Mouse (Mus musculus) layer of hippocampus, adult 9-10 months (tissue): ENCODE results near the gene Trhr2.

ENCODE experiments used
- DNase-seq: peaks from one replicate; pipeline ENCODE4 v3.0.0; 2022; ENCODE audit warnings: low spot score

Trhr2 gene

GRCm38 (mm10) chr8:122360696-122361416 is at the start of gene Trhr2:
Trhr2 (minus strand) TSS chr8:122360746.
- no peak for DNase-seq

- no peak for DNase-seq
Observed at GRCm38 (mm10) chr8:122407678-122408077, 47.1 kb upstream of the Trhr2 start.

- no peak for DNase-seq
Observed at GRCm38 (mm10) chr8:122405146-122405805, 44.7 kb upstream of the Trhr2 start.

DNA sequence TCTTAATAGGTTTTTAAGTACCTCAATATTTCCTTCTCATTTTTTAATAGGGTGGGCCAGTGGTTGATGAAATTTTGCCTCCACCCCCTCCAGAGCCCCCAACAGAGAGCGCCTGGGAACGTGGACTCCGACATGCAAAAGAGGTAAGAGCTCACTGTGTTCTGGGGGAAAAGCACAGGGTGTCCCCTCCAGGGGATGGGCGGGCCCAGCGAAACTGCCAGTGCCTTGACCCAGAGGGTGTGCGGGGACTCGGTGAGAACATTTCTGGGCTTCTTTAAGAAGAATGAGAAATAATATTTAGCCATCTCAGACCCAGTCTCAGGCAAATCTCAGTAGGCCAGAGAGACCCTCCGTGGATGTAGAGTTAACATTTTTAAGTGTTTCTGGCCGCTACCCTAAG is 37.6 kb upstream of the Trhr2 start:
- DNase-seq = no peak

- no peak for DNase-seq
Observed at GRCm38 (mm10) chr8:122395291-122395690, 34.7 kb upstream of the Trhr2 start.

GRCm38 (mm10) chr8:122393717-122394116 is 33.2 kb upstream of the Trhr2 start:
- no peak for DNase-seq

DNA sequence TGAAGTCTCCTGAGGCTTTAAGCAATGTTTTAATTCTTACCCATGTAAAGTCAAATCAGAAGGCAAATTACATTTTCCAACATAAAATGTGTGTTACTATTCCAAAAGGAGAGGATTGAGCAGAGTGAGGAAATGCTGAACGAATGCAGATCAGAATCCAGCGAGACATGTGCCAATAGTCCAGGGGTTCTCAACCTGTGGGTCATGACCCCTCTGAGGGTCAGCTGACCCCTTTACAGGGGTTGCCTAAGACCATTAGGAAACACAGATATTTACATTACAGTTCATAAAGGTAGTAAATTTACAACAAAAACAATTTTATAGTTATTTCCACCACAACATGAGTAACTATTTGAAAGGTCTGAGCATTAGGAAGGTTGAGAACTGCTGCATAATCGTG is 30.2 kb upstream of the Trhr2 start:
- DNase-seq = no peak

- no peak for DNase-seq
Observed at GRCm38 (mm10) chr8:122389357-122389756, 28.8 kb upstream of the Trhr2 start.

DNA sequence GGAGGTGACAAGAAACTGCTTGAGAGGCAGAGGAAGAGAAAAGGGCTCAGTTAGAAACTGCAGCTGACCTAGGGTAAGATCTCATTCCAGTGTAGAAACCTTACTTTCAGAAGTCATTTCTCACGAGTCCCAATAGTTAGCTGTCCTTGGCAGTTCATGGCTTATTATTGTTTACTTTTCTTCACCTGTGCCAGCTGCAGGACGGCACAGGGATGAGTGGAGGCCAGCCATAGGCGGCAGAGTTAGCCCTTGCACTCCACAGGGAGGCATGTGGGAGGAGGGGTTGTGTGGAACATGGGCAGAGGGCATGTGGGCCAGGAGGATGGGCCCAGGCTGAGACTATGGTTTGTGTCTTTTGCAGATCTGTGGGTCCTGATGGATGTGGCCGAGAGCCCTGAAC is 22.5 kb upstream of the Trhr2 start:
- no peak for DNase-seq

GRCm38 (mm10) chr8:122376365-122377231 is 16.1 kb upstream of the Trhr2 start, which contains the start of gene Zc3h18:
Zc3h18 (plus strand) TSS chr8:122376609.
- DNase-seq = peak; percentile 94

- DNase-seq = no peak
Observed at GRCm38 (mm10) chr8:122375751-122376364, 15.3 kb upstream of the Trhr2 start.

GRCm38 (mm10) chr8:122375320-122375719 is 14.8 kb upstream of the Trhr2 start:
- no peak for DNase-seq

DNA sequence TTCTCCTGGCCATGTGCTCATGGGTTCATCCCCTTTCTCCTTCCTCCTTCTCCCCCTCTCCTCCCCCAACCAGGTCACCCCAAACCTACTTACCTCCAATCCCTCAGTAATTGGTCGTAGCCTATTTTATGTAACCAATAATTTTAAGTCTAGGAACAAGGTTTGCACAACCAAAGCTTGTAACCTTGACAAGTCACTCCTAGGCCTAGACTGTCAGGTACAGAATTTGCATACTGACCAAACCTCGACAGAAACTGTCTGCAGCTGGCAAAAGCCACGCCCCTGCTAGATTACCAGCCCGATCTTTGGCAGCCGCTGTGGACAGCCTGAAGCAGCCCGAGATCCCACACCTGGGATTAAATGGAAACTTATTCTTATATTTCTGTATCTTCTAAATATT is 11.2 kb upstream of the Trhr2 start:
- no peak for DNase-seq

- no peak for DNase-seq
Observed at GRCm38 (mm10) chr8:122369665-122370064, 9.1 kb upstream of the Trhr2 start.

- no peak for DNase-seq
Observed at GRCm38 (mm10) chr8:122368494-122368893, 7.9 kb upstream of the Trhr2 start.

DNA sequence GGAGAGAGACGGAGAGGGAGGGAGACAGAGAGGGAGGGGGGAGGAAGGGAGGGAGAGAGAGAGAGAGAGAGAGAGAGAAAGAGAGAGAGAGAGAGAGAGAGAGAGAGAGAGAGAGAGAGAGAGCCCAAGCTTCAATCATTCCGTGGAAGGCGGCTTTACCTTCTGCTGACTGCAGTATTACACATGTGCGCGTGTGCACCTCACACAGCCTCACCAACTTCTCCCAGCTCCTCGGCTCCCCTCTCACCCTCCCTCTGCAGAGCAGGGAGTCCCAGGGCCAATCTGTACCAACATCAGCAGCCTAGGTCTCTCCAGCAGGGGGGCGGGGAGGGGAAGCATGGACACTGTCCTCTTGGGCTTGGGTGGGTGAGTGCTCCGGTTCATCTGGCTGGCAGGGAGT is 2.4 kb upstream of the Trhr2 start:
- DNase-seq = no peak

DNA sequence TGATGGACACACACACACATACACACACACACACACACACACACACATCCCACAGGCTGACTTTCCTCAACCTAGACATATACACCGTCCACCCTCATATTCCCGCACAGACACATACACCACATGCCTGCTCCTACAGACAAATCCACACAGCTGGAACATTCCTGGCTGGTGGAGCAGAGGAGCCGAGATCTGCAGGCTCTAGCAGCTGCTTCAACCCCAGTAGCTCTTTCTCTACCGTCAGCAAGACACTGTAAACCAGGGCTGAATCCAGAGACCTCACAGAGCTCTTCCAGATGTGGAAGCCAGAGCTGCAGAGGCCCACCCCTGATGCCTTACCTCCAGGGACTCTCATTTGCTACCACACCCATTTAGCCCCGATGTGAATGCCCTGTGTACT is 1.7 kb upstream of the Trhr2 start:
- no peak for DNase-seq

DNA sequence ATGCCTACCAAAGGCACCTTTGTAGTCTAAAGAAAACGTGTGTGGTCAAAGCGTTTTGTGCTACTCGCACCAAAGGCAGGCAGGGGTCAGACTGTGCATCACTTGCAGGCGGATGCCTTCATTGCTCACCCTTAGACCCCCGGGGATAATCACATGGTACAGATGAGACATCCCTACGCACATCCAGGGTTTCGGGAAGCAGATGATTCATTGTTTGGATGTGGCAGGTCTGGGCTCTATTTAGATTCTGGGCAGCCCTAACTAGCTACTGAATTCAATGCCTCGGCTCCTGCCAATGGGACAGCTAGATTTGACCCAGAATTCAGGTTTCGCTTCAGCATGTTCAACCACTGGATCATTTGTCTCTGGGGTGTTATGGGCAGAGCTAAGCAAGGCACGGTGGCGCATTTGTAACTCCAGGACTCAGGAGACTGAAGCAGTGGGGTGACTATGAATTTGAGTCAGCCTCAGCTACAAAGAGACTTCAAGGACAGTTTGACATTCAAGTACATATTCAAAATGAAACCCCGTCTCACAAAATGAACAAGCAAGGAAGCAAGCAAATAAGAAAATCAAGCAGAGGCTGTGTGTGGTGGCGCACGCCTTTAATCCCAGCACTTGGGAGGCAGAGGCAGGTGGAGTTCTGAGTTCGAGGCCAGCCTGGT is 1.3 kb downstream of the Trhr2 start:
- DNase-seq = no peak

DNA sequence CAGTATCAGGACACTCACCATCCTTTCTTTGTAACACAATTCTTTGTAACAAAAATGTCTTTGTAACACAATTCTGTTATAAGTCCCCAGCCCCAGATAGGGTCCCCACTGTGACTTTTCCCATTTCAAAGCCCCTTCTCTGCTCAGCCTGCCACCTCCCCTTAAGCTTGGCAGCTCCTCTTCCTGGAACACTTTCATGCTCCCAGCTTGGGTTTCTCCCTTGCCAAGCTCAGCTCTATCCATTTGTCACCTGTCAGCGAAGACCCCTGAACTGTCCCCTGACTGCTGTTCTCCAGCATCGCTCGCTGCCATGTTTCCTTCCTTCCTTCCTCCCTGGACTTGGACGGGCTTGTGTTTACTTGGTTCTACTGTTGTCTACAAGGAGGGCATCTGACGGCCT is 2.9 kb downstream of the Trhr2 start:
- DNase-seq = no peak

GRCm38 (mm10) chr8:122357202-122357601 is 3.3 kb downstream of the Trhr2 start:
- DNase-seq = no peak
